12 mouse cellular contexts compared by ENCODE assay signal in genomic region chr4:142544736-142545135, GRCm38 (mm10).
DNase-seq lines count a peak whose midpoint lies in the region; ATAC-seq lines count a peak whose summit lies in the region.
"Had no signal": no experiment of that assay in that cellular context is flagged by ENCODE, and none has a peak within 500 bp of the region (broad histone marks: within the 10 kb centered on the region; RNA-seq: fewer than 3 reads in every experiment).

No protein-coding gene starts in this region.

- intact Hi-C loops in heart, postnatal 14 days (cut with DNase I): no loop called here

- ATAC-seq in monocyte, adult 5-6 weeks (replicated peaks; ENCODE audit: insufficient number of reproducible peaks, low FRiP score, low TSS enrichment, poor library complexity, severe bottlenecking): no peak
- no peak for ATAC-seq in erythroblast, adult 5-6 weeks (replicated peaks; ENCODE audit: low FRiP score, poor library complexity, severe bottlenecking)
- ATAC-seq: forebrain, embryonic 16.5 days had no signal

- peak; percentile 13 for DNase-seq in gastrocnemius, adult 18-20 months (ENCODE audit: low spot score)
- DNase-seq in gastrocnemius, adult 8-10 months (ENCODE audit: low spot score in 2 of 2): no peak
- peak; percentile 17 to 19 for DNase-seq in heart, adult 9 months (ENCODE audit: low spot score in 2 of 2)
- DNase-seq in heart, postnatal 4 days: no peak
- DNase-seq in heart, postnatal 14 days: peak; percentile 2 to 12
- DNase-seq in kidney, postnatal 14 days: peak; percentile 25
- DNase-seq: adrenal gland, postnatal 10 days; cerebellum, adult 2 months; right cerebral cortex, postnatal 4 days had no signal

Comparison
In these comparisons a context has a peak if more than half of its experiments do, and no peak if none do; other contexts are left out.
1. DNase-seq: peak in gastrocnemius, adult 18-20 months (single experiment), heart, adult 9 months (2 of 2), heart, postnatal 14 days (2 of 2) and kidney, postnatal 14 days (single experiment); none in gastrocnemius, adult 8-10 months (0 of 2) and heart, postnatal 4 days (single experiment).